Mouse (Mus musculus) kidney, adult 8-10 months (tissue): ENCODE measurements around the gene Pkig.
A peak's percentile ranks its signal among the peaks of the same experiment; 100 is the strongest.
"Not testable (repeated sequence)": the region's sequence is repeated elsewhere in the genome, so short reads cannot be mapped to it uniquely, and the experiment has no call there.

ENCODE experiments used
- DNase-seq, 2 experiments: peaks; one replicate each; pipeline ENCODE4 v3.0.0; 2022

The Pkig gene

DNA sequence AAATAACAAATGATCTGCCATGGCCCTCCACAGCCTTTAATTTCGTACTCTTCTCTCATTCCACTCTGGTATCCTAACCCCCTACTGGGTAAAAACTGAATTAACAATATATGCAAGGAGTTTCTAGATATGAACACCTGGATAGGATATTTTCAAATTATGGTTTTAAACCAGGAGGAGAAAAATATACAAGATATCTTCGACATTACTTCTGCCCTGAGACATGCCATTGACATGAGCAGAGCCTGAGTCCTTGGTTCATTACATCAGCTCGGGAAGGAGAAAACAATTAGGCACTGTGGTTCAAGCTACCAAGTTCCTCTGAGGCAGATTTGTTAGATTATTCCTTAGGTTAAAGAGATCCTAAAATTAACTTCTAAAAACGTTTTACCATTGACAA, 14.1 kb upstream of the Pkig start:
- DNase-seq = no peak

- peak; percentile 98 to 99 for DNase-seq
Measured at GRCm38 (mm10) chr2:163644575-163645385, 13.4 kb upstream of the Pkig start, which contains the start of gene Serinc3. TSS of gene Serinc3 (minus strand) at chr2:163645131.

DNA sequence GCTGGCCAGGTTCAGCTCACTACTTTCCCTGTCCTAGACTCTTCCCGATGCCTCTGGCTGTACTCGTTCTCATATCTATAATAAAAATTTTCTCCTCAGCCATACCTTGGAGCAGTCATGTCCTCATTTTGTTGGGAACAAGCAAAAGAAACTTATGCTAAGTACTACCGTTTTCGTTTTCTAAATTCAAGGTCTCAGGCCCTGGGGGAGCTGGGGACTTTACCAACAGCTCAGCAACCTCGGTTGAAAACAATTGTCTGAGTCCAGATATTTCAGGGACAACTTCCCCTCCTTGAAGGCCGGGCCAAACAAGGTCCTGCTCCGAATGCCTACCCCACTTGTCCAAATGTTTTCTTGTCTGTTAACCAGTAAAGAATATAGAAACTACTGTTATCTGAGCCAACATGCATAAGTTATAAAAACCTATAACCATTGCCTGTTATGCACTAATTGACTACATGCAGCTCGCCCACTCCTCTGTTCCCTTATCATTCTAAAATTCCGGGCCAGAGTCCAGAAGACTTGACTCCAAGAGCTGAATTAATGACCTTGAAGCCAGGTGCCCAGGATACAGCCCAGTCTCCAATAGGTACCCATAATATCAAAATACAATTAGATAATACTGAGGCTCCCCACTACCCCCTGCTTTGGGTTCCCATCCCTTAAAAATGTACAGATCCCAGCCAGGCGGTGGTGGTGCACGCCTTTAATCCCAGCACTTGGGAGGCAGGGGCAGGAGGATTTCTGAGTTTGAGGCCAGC, 12.3 kb upstream of the Pkig start:
- no peak for DNase-seq

DNA sequence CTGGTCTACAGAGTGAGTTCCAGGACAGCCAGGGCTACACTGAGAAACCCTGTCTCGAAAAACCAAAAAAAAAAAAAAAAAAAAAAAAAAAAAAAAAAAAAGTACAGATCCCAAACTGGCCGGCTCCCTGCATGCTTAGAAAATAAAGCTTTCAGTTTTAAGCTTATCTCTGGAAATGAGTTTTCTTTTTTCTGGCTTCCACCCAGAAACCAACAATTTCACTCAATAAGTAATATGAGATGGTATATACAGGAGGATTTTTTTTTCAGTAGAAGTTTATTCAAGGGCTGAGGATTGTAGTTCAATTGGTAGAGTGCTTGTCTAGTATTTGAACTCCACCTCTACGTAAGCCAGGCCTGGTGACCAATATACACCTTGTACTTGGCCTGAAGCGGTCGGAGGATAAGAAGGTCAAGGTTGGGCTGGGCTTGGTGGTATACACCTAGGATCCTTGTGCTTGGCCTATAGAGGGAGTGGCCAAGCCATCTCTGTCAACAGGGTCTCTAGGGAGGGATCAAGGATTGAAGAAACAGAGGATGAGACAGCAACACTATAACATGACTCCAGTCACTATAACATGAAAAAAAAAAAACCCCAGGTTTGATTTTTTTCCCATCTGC, 11.6 kb upstream of the Pkig start:
- DNase-seq = no peak

GRCm38 (mm10) chr2:163655699-163656098, 2.5 kb upstream of the Pkig start:
- DNase-seq = not testable (repeated sequence)

DNA sequence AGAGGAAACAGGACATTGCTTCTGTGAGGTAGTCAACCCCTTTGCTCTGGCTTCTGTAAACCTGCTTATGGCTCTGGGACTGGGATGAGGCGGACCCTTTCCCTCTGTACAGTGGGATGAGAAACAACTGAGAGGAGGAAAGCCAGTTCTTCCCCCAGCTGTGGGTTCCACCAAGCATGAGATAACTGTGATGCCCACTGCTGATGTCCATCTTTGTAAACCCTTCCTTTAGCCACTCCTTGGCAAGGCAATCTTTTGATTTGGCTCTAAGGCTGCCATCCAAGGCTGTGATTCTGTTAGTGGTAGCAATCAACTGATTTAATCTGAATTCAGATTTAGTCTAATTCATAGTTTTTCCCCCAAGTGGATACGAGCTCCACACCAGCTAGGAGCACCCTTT, 700 bp upstream of the Pkig start:
- DNase-seq = no peak

GRCm38 (mm10) chr2:163658941-163659340, 755 bp downstream of the Pkig start:
- peak in 1 of 2 experiments; percentile 50 for DNase-seq

GRCm38 (mm10) chr2:163659431-163659830, 1.2 kb downstream of the Pkig start:
- DNase-seq = no peak

GRCm38 (mm10) chr2:163660103-163660701, 2.0 kb downstream of the Pkig start:
- no peak for DNase-seq

DNA sequence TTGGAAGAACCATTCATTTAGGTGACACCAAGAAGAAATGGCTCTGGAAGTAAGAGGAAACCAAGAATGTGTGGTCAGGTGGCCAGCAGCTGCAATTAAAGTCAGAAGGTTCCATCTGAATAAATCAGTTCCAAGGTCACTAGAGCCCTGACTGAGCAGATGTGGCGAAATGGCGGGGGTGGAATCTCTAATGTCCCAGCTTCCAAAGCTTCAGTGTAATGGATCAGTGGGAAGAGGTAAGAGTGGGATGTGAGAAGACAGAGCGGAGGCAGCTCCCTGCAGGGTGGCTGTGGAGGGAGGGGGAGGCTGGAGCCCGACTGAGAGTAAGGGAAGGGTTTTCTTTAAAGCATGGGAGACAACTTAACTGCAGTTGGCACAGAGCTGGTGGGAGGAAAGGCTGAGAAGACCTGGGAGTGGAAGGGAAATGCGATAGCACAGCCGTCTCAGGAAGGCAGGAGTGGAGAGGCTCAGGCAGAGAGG, 3.2 kb downstream of the Pkig start:
- DNase-seq = peak in 1 of 2 experiments; percentile 53

GRCm38 (mm10) chr2:163662076-163662475, 3.9 kb downstream of the Pkig start:
- DNase-seq = no peak

DNA sequence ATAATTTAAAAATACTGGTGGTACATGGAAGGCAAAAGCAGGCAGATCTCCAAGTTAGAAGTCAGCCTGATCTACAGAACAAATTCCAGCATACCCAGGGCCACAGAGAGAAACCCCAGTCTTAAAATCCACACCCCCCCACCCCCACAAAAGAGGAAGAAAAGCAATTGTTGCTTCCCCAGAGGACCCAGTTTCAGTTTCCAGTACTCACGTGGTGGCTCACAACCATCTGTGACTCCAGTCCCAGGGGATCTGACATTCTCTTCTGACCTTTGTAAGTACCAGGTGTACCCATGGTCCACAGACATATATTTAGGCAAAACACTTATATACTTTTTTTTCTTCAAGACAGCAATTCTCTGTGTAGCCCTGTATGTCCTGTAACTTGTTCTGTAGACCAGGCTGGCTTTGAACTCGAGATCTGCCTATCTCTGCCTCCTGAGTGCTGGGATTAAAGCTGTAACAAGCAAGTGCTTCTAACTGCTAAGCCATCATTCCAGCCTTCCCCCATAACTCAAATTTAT, 4.6 kb downstream of the Pkig start:
- no peak for DNase-seq

- DNase-seq = no peak
Measured at GRCm38 (mm10) chr2:163663930-163664329, 5.7 kb downstream of the Pkig start.

- DNase-seq = no peak
Measured at GRCm38 (mm10) chr2:163667045-163667444, 8.9 kb downstream of the Pkig start.

DNA sequence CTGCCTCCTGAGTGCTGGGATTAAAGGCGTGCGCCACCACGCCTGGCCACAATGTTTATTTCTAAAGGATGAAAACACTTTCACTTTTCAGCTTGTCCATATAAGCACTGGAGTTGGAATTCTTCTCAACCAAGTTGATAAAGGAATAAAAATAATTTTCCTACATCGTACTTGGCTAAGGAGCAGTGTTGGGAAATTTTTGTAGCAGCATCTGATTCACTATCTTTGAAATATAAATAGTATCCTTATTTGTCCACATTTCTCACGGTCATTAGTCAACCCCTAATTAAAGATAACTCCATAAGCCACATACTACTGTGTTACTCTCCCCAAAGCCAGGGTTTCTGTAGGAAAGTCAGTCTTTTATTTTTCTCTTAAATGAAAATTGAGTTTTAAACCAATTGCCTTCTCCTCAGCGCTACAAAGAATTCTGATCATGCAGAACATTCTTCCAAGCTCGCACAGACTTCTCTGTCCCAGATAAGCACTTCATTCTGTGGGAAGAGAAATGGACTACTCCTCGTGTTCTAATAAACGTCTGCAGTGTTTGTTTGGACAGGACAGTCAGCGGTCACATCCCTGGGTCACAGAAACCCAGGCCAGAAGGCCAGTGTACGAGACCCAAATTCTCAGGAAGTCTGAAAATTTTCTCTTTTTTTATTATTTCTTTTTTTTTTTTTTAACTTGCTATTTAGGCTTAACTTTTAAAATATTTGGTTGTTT, 12.8 kb downstream of the Pkig start:
- DNase-seq = no peak

DNA sequence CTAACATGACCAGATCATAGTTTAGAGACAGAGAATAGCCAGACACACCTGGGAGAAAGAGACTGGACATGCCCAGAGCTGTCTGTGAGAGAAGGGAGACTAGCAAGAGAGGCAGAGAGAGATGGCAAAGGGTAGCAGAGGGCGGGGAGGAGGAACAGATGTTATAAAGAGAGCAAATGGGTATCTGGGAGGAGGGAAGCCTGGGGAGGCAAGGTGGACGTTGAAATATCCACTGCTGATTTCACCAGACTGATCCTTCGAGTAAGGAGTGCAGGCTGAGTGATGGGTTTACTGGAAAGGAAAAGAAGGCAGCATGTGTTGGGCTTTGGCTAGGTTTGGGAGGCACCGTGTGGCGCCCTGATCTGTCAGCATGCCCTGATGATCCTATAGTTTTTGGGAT, 16.2 kb downstream of the Pkig start:
- no peak for DNase-seq

DNA sequence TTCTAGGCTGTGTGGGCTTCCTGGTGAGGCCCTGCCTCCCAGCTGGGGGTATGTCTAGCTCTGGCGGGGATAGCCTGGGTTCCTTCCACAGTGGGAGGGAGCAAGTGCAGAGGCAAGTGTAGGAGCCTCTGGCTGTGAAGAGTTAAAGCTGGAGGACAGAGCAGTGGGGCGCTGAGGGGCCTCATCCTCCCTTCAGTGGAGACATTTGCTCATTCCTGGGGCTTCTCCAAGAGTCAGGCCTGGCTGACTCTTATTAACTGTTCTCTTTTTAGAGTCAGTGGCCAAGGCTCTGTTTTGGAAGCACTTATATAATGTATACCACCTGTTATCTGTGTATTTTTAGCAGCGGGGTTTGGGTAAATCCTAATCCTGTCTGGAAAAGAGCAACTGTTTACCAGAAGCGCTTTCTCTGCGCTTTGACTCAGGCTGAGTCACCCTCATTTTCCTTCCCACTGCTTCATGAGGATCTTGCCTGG, 17.0 kb downstream of the Pkig start:
- DNase-seq = no peak

DNA sequence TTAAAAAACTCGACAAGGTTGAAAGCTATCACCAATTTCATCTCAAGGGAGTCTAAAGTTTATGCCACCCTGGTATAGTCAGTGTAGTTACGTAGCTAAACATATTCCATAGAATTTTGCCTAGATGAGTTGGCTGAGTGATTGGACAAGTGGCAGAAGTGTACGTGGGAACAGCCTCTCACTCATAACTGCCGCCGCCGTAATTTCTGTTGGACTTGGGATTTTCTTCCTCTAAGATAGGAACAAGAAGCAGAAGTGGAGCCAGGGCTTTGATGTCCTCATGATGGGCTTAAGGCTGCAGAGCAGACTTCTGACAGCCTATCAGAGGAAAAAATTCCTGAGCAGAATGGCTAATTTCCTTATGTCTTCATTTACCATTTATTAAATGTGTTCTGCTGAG, 17.5 kb downstream of the Pkig start:
- DNase-seq = no peak

- DNase-seq = no peak
Measured at GRCm38 (mm10) chr2:163676321-163676720, 18.1 kb downstream of the Pkig start.

- no peak for DNase-seq
Measured at GRCm38 (mm10) chr2:163676745-163677144, 18.6 kb downstream of the Pkig start.

DNA sequence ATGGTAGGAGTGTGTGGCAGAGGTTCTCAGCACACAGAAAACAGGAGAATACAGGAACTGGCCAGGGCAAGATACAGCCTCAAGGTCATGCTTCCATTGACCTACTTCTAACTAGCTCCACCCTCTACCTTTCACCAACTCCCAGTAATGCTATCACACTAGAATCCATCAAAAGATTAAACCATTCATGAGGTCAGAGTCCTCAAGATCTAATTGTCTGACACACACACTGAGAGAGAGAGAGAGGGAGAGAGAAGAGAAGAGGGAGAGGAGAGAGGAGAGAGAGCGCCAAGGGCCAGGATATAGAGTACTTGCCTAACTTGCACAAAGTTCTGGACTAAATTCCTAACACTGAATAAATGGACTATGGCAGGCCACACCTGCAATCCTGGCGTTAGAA, 24.2 kb downstream of the Pkig start:
- no peak for DNase-seq

GRCm38 (mm10) chr2:163685287-163685686, 27.1 kb downstream of the Pkig start:
- no peak for DNase-seq
